Mouse (Mus musculus) lung, postnatal 10 days (tissue): ENCODE results near the gene Gjb4.
A peak's percentile ranks its signal among the peaks of the same experiment; 100 is the strongest.

Experiments
- DNase-seq: peaks from one replicate; pipeline ENCODE4 v3.0.0; 2021

Gjb4 gene

GRCm38 (mm10) chr4:127303796-127304195 is 50.1 kb downstream of the Gjb4 start:
- peak; percentile 53 for DNase-seq
